Mouse (Mus musculus) mouse embryonic stem cell (cell line): ENCODE measurements at regions not wholly inside any gene's neighbourhood (a gene's known extent, or its start where the extent isn't known, plus 50 kb on each side); places are given as distances from the start of the nearest gene placed in this dataset.

Experiments used
- in situ Hi-C, 2 experiments: fragments of 300-500 bp; cut with MboI; formaldehyde crosslinking; loops; 1 replicate in 1 of 2; 3 replicates in 1 of 2; pipeline ENCODE4 v1.14.3; 2019 to 2020; ENCODE audit warnings: low sequenced_read_pairs in 2 of 2, low pct_unique_long_range_greater_than_20kb in 1 of 2, mixed read lengths in 1 of 2; ENCODE audit not compliant: unreplicated experiment in 1 of 2

- in situ Hi-C loops = no loop called here
Observed at GRCm38 (mm10) chr10:96293622-96294021, 157.2 kb downstream of the Gm5426 start.

DNA sequence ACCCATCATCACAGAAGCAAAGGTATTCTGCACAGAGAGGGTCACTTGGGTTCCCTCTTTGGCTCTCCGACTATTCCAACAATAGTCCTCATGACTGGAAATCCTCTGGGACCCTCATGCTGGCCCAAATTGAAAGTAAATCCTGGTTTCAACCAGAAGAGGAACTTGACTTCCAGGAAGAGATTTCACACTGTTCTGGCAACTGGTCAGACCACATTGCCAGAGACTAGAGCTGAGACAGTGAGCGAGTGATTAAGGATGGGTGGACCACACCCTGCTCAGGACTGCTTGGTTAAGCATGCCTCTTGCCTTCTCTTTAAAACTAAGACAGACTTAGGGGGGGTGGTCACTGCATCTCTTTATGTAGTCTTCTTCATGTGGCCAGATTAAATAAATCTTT lies 158.3 kb downstream of the Gm5426 start:
- in situ Hi-C loops = no loop called here

- in situ Hi-C loops = no loop called here
Observed at GRCm38 (mm10) chr10:96297658-96298057, 161.3 kb downstream of the Gm5426 start.

- in situ Hi-C loops = no loop called here
Observed at GRCm38 (mm10) chr10:96298566-96298965, 162.2 kb downstream of the Gm5426 start.

DNA sequence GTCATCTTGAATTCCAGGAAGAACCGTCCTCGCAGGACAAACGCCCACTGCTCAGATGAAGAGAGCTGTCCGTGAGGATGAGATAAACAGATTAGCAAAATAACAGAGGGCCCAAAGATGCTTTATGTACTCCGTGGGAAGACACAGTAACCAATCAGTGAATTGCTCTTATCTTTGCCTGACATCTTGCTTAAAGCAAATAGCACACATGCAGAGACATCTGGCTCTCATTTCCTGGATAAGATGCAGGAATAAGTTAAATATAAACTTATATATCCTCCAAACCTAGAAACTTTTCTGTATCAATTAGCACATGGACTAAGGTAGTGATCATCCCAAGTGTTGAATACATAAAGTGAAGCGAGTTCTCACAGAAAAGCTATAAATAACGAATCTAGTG lies 169.3 kb downstream of the Gm5426 start:
- in situ Hi-C loops = no loop called here

GRCm38 (mm10) chr10:96308713-96309445 lies 172.5 kb downstream of the Gm5426 start:
- in situ Hi-C loops = no loop called here

DNA sequence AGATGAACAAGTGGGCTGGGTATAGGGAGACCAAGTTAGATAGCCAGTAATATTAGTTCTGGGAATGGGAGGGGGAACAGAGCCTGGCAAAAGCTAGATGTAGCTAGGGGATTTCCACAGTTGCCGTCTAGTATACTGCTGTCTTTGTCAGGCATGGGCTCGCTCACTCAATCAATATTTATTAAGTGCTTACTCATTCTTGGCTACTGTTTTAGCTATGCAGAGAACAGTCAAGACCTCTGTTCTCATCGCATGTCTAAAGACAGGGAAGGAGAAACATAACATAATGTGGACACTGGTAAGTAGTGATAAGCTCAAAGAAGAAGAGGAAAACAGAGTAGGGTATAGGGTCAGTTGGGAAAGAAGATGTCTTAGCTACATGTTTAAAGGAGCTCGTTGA lies 173.4 kb downstream of the Gm5426 start:
- in situ Hi-C loops = no loop called here

GRCm38 (mm10) chr10:96325297-96325696 lies 188.9 kb downstream of the Gm5426 start:
- in situ Hi-C loops = no loop called here

DNA sequence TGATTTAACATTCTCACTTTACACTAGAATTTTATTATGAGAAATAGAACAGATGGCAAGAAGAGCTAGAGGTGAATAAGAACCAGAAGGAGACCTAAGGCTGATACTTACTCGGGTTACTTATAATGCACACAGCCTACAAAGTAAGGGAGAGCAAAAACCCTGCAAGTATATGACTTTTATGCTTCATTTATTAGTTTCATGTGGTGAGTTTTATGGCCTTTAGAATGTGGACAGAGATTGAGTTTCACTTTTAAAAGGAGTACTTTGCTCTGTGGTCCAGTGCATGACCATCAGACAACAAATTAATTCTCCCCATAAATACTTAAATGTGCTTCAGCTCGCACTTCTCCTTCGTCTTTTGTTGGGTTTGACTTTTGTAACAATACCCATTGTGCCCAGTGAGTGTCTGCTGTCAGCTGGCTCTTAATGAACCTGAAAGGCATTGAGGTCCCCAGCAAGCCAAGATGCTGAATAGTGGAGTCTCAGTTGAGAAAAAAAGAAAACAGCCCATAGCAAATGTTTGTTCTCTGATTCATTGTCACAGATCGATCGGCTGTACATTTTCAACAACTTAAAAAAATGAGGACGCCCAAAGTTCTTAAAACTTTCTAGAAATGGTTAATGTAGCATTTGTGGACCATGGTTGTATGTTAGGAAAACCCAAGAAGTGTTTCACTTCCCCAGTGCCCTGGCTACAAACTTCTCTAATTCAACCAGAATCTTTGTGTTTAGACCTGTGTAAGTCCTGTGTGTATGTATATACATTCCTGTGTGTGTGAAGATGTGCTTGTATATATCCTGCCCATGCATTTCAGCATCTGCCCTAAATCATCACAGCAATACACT lies 194.5 kb downstream of the Gm5426 start:
- in situ Hi-C loops = no loop called here

DNA sequence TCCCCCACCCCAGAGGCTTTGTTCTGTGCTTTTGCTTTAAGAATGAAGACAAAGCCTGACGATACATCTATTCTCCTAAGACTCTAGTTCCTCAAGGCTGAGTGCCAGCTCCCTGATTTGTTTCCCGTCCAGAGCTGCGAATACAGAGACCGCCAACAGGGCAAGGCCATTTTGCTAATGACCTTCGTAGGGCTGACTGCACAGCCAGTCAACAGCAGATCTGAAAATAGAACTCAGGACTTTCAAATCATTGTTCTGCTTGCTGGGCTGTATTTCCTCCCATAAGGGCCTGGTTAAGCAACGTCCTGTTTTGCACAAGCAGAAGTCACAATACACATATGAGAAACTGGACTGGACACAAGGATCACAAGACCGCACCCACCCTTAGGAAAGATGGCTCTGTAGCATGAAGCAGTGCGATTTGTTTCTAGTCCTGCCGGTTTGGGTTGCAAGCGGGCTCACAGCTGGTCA lies 196.4 kb downstream of the Gm5426 start:
- in situ Hi-C loops = no loop called here

- in situ Hi-C loops = no loop called here
Observed at GRCm38 (mm10) chr10:96333224-96333623, 196.8 kb downstream of the Gm5426 start.

GRCm38 (mm10) chr10:96336271-96336670 lies 199.9 kb downstream of the Gm5426 start:
- in situ Hi-C loops = no loop called here

GRCm38 (mm10) chr10:96337088-96337666 lies 200.8 kb downstream of the Gm5426 start:
- in situ Hi-C loops = no loop called here

DNA sequence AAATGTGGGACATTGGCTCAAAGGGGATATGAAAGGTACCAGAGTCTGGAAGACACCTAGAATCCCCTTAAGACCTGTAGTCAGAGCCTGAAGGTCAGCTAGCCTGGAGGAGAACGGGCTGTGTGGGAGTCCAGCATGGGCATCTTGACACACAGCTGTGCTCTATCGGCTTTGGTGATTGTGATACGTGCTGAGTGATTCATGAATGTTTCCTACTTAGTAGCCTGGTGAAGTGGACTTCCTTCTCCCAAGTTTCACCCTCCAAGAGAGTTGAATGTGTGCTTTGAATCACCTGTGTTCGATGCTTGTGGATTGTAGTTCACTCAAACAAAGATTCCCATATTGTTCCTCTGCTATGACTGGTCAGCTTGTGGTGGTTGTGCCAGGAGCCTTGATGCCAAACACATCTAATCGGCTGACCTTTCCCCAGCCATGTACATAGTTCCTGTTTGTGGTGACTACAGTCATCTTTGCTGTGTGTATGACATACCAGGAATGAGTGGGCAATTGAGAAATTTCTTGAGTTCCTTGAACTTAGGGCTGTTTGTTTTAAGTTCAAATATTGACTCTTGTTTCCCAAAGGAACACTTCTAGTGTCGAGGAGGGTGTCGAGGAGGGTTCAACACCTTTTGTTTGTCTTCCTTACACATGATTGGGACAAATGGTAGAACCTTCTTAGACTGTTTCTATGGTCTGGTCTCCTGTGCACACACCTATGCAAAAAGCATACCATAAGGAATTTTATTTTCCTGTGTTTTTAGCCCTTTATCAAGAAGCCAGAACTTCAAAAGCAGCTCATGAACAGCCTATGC lies 201.6 kb downstream of the Gm5426 start:
- in situ Hi-C loops = no loop called here

GRCm38 (mm10) chr10:96338609-96338978 lies 202.2 kb downstream of the Gm5426 start:
- in situ Hi-C loops = no loop called here

- in situ Hi-C loops = no loop called here
Observed at GRCm38 (mm10) chr10:96342476-96342875, 206.1 kb downstream of the Gm5426 start.

- in situ Hi-C loops = no loop called here
Observed at GRCm38 (mm10) chr10:96343666-96344065, 207.3 kb downstream of the Gm5426 start.

GRCm38 (mm10) chr10:96350692-96351091 lies 214.3 kb downstream of the Gm5426 start:
- in situ Hi-C loops = no loop called here

- in situ Hi-C loops = no loop called here
Observed at GRCm38 (mm10) chr10:96351320-96351719, 214.9 kb downstream of the Gm5426 start.
